Mouse (Mus musculus) adrenal gland, adult (tissue): ENCODE measurements around the gene Zbtb20.

ENCODE experiments used
- DNase-seq, 2 experiments: peaks; one replicate each; pipeline ENCODE4 v3.0.0; 2022 to 2023; ENCODE audit warnings: low spot score in 1 of 2; ENCODE audit not compliant: inconsistent age in 2 of 2

The Zbtb20 gene

GRCm38 (mm10) chr16:43071875-43072274 is 196.2 kb downstream of the Zbtb20 start:
- DNase-seq: no peak

GRCm38 (mm10) chr16:43072818-43073594 is 197.3 kb downstream of the Zbtb20 start:
- no peak for DNase-seq

GRCm38 (mm10) chr16:43080403-43080802 is 204.7 kb downstream of the Zbtb20 start:
- DNase-seq: no peak

- DNase-seq: no peak
Measured at GRCm38 (mm10) chr16:43080923-43081702, 205.4 kb downstream of the Zbtb20 start.

GRCm38 (mm10) chr16:43081995-43082394 is 206.3 kb downstream of the Zbtb20 start:
- DNase-seq: no peak

- DNase-seq: no peak
Measured at GRCm38 (mm10) chr16:43082801-43083200, 207.1 kb downstream of the Zbtb20 start.

GRCm38 (mm10) chr16:43090188-43090587 is 214.5 kb downstream of the Zbtb20 start:
- no peak for DNase-seq

- no peak for DNase-seq
Measured at GRCm38 (mm10) chr16:43094161-43094560, 218.5 kb downstream of the Zbtb20 start.

GRCm38 (mm10) chr16:43094756-43095155 is 219.1 kb downstream of the Zbtb20 start:
- DNase-seq: no peak

GRCm38 (mm10) chr16:43096040-43096439 is 220.4 kb downstream of the Zbtb20 start:
- no peak for DNase-seq

GRCm38 (mm10) chr16:43098153-43098552 is 222.5 kb downstream of the Zbtb20 start:
- no peak for DNase-seq

- no peak for DNase-seq
Measured at GRCm38 (mm10) chr16:43098666-43099065, 223.0 kb downstream of the Zbtb20 start.

GRCm38 (mm10) chr16:43111288-43111687 is 235.6 kb downstream of the Zbtb20 start:
- DNase-seq: no peak

GRCm38 (mm10) chr16:43113968-43114367 is 238.3 kb downstream of the Zbtb20 start:
- no peak for DNase-seq

GRCm38 (mm10) chr16:43129966-43130365 is 254.3 kb downstream of the Zbtb20 start:
- DNase-seq: peak in 1 of 2 experiments; percentile 37

- no peak for DNase-seq
Measured at GRCm38 (mm10) chr16:43130583-43130982, 254.9 kb downstream of the Zbtb20 start.

- no peak for DNase-seq
Measured at GRCm38 (mm10) chr16:43131077-43131476, 255.4 kb downstream of the Zbtb20 start.

- peak; percentile 31 to 88 for DNase-seq
Measured at GRCm38 (mm10) chr16:43168506-43168905, 292.8 kb downstream of the Zbtb20 start.

GRCm38 (mm10) chr16:43169273-43169905 is 293.7 kb downstream of the Zbtb20 start:
- peak in 1 of 2 experiments; percentile 76 for DNase-seq

GRCm38 (mm10) chr16:43172139-43172538 is 296.5 kb downstream of the Zbtb20 start:
- no peak for DNase-seq

GRCm38 (mm10) chr16:43172912-43173311 is 297.2 kb downstream of the Zbtb20 start:
- DNase-seq: no peak

GRCm38 (mm10) chr16:43174815-43175214 is 299.1 kb downstream of the Zbtb20 start:
- DNase-seq: no peak
